Mouse (Mus musculus) neural tube, embryonic 13.5 days (tissue): Measurements from ENCODE around the gene Spaca9. TPM values are rescaled to one million over a fixed set of nuclear protein-coding genes. Genes with fewer than 3 reads are reported as not detected.
A peak's percentile ranks its signal among the peaks of the same experiment; 100 is the strongest.

Source experiments
- ATAC-seq: fragments of 200-750 bp; cut with Nextera tagmentation; 2 replicates; pipeline ENCODE4 v1.8.0; 2017; ENCODE audit warnings: low read depth, mild to moderate bottlenecking, moderate TSS enrichment, moderate library complexity
- H3K27ac ChIP-seq: fragments of 300-500 bp; sonication (generic); replicated peaks from 2 replicates; pipeline ENCODE4 v1.5.1; 2015; ENCODE audit warnings: moderate library complexity, mild to moderate bottlenecking, inconsistent platforms
- H3K27me3 ChIP-seq: fragments of 300-500 bp; sonication (generic); 2 replicates; pipeline ENCODE4 v1.6.1; 2015; ENCODE audit warnings: mild to moderate bottlenecking, inconsistent platforms
- H3K36me3 ChIP-seq: fragments of 300-500 bp; sonication (generic); 2 replicates; pipeline ENCODE4 v1.6.1; 2015; ENCODE audit warnings: mild to moderate bottlenecking, inconsistent platforms
- H3K4me1 ChIP-seq: fragments of 300-500 bp; sonication (generic); replicated peaks from 2 replicates; pipeline ENCODE4 v1.6.1; 2015; ENCODE audit warnings: inconsistent platforms
- H3K4me2 ChIP-seq: fragments of 300-500 bp; sonication (generic); 2 replicates; pipeline ENCODE4 v1.6.1; 2015; ENCODE audit warnings: inconsistent platforms, mild to moderate bottlenecking, moderate library complexity
- H3K4me3 ChIP-seq: fragments of 300-500 bp; sonication (generic); 2 replicates; pipeline ENCODE4 v1.5.1; 2015; ENCODE audit warnings: mild to moderate bottlenecking, inconsistent platforms
- H3K9ac ChIP-seq: fragments of 300-500 bp; sonication (generic); 2 replicates; pipeline ENCODE4 v1.6.1; 2015; ENCODE audit warnings: moderate library complexity, mild to moderate bottlenecking, inconsistent platforms
- H3K9me3 ChIP-seq: fragments of 300-500 bp; sonication (generic); 2 replicates; pipeline ENCODE4 v1.6.1; 2016; ENCODE audit warnings: inconsistent platforms
- WGBS: fragments of 180-500 bp; shearing (Covaris S2); methylation state at CpG from one replicate; pipeline ENCODE4 v1.1.7; 2015; 5-methylcytosine and 5-hydroxymethylcytosine counted together
- polyA plus RNA-seq: library from polyadenylated mRNA; unstranded; fragments of >200 nt; fragmentation: Nextera tagmentation; extraction: Ambion mirVana; gene quantifications from 2 replicates; pipeline ENCODE4 v1.2.1, GENCODE M21; 2015

Spaca9 gene
- polyA plus RNA-seq: 0.64 and 0.85 TPM in 2 replicates

DNA sequence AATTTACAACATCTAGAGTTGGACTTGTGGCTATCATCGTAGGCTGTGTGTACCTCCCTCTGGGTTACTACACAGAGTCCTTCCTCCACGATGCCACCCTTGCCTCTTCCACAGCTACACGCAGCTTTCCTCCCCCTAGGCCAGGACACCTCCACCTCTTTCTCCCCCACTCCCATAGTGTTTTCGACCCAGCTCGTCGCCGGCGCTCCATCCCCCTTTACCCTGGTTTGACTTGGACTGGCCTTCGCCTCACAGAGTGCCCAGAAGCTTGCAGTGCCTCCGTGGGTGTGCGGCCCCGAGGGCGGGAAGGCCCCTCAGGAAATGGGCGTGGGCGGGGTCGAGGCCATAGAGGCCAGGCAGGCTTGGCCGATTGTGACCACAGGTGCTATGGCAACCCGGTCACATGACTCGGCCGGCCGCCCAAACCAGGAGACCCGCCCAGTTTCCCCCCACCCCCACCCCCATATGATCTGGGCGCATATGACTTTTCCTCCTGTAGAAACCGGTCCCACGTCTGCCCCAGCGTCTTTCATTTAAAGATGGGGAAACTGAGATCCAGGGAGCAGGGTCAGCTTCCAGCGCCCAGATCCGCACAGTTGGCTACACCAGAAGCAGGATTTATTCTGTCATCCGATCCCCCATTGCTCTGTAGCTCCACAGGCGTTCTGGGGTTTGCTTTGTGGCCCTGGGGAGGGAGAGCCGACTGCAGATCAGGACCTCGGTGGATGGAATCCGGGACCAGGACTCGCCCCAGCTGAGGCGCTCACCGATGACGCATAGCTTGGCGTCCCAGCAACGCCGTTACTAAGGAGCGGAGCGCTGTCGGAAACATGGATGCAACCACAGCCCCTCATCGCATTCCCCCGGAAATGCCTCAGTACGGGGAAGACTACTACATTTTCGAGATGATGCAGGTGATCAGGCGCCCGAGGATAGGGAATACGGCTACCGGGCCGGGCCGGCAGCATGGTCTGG, at the start of gene Spaca9, which contains the start of gene Ak8:
Gene Spaca9 (minus strand): TSS at position 367 of the 975 bp plus-strand sequence.
Gene Ak8 (plus strand): TSS at position 804 of the 975 bp plus-strand sequence.
- Histone ChIP-seq H3K4me3 (peak within 1 kb of the TSS; percentile 54), H3K27me3 (peaks cover 11% of the 10 kb centered on the region; the same call in 1 of the 2 replicates), H3K4me2 (peak within 1 kb of the TSS; percentile 70), H3K9ac (peak within 1 kb of the TSS; percentile 76), H3K27ac (0 out of 2 replicates have a peak within 1 kb of the TSS, but pooled peaks have one; percentile 25), H3K9me3 (no peaks in the 10 kb centered on the region), H3K36me3 (no peaks in the 10 kb centered on the region), H3K4me1 (peaks cover 13% of the 10 kb centered on the region)
- ATAC-seq: peak; percentile 90
- WGBS: under 1% methylated on average over 53 of the region's 53 CpGs

DNA sequence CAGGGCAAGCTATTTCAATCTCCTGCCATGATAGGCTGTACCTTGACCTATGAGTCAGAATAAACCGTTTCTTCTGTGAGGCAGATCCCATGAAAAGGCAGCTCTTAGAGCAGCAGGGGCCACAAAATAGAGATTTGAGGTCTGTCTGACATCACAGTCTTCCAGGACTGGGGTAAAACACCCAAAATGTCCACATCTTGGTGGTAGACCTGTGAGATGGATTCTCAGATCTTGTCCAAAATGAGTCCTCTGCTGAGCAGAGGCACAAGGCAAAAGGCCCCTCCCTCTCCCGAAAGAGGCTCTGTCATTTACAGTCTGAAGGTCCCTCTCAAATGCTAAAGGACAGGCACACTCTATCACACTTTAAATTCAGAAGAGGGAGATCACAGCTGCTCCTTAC, 48.2 kb upstream of the Spaca9 start:
- ATAC-seq: no peak
- 82% methylated on average over 2 of the region's 2 CpGs for WGBS

DNA sequence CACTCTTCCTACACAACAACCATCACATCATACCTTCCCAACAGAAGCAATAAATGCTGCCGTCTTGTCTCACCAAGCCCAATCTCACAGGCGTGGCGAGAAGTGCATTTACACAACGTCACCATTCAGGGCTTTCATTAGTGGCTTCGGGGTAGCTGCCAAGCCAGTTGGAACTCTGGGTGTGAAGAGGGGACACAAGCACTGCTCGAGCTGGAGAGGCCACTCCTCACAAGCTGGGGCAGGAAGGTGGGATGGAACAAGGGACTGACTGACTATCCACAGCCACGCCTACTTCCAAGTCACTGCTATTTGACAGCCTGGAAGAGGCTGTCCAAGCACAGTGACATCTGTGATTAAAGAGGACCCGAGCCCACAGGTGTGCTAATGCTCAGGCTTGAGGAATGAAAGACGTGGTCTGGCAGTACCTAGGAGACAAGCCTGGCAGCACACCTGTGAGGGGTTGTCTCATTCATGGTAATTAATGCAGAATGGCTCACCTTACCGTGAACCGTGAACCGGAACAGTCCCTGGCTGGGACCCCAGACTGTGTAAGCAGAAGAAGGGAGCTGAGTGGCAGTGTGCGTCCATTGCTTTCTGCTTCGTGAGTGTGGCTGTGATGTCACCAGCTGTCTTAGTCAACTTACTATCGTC, 47.3 kb upstream of the Spaca9 start:
- 78% methylated on average over 15 of the region's 15 CpGs for WGBS
- H3K4me1 ChIP-seq: peaks cover 23% of the 10 kb centered on the region
- peaks cover 29% of the 10 kb centered on the region for H3K27me3 ChIP-seq
- no peaks in the 10 kb centered on the region for H3K9me3 ChIP-seq
- ATAC-seq: no peak
- no peak overlapping the region for H3K4me2 ChIP-seq
- H3K9ac ChIP-seq: no peak overlapping the region
- no peak overlapping the region for H3K4me3 ChIP-seq
- H3K27ac ChIP-seq: no peak overlapping the region
- H3K36me3 ChIP-seq: no peaks in the 10 kb centered on the region

More for the DNA sequence above, 48.2 kb upstream of the Spaca9 start:
- Histone ChIP-seq H3K27me3 (peaks cover 37% of the 10 kb centered on the region), H3K27ac (no peak overlapping the region), H3K9ac (no peak overlapping the region), H3K4me2 (no peak overlapping the region), H3K4me3 (no peak overlapping the region), H3K4me1 (peaks cover 32% of the 10 kb centered on the region), H3K36me3 (no peaks in the 10 kb centered on the region), H3K9me3 (no peaks in the 10 kb centered on the region)

DNA sequence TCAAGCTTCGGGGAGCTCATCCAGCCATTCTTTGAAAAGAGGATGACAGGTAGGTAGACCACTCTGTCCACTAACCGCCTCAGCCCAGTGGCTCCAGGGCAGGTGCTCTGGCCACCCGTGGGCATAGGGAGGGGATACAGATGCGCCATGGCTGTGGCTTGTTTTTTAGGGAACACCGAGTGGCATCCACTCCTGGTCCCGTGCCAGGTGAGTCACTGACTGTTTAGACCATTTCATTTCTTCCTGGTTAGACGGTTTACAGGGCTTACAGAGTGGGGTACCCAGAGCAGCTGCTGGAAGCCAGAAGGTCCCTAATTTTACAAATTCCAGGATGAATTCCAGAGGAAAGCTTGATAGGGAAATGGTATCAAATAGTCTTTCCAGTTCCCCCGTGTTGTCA, 43.2 kb upstream of the Spaca9 start:
- H3K4me3 ChIP-seq: no peak overlapping the region
- peaks cover 18% of the 10 kb centered on the region; the same call in 1 of the 2 replicates for H3K27me3 ChIP-seq
- H3K27ac ChIP-seq: no peak overlapping the region
- ATAC-seq: no peak
- no peaks in the 10 kb centered on the region for H3K36me3 ChIP-seq
- peaks cover 3% of the 10 kb centered on the region; the same call in 1 of the 2 replicates for H3K4me1 ChIP-seq
- H3K9me3 ChIP-seq: no peaks in the 10 kb centered on the region
- WGBS: 79% methylated on average over 8 of the region's 8 CpGs
- no peak overlapping the region for H3K9ac ChIP-seq
- no peak overlapping the region for H3K4me2 ChIP-seq

DNA sequence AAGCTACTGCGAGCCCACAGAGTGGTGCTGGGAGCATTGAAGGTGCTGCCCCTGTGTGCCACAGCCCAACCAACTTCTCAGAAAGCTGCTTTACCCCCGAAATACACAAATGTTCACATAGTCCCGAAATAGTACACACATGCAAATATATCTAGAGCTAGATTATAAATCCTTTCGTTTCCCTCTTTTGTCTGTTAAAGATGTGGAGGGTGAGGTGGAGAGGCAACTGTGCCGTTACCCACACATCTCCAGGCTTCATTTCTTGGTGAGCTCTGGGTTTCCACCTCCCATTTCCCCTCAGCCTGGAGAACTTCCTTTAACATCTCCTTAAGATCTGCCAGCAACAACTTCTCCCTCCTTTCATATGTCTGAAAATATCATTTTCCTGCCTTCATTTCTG, 40.6 kb upstream of the Spaca9 start:
- no peak overlapping the region for H3K9ac ChIP-seq
- no peak overlapping the region for H3K4me3 ChIP-seq
- no peaks in the 10 kb centered on the region for H3K36me3 ChIP-seq
- peaks cover 15% of the 10 kb centered on the region for H3K4me1 ChIP-seq
- peaks cover 18% of the 10 kb centered on the region; the same call in 1 of the 2 replicates for H3K27me3 ChIP-seq
- H3K27ac ChIP-seq: no peak overlapping the region
- H3K9me3 ChIP-seq: no peaks in the 10 kb centered on the region
- WGBS: 86% methylated on average over 5 of the region's 5 CpGs
- no peak for ATAC-seq
- no peak overlapping the region for H3K4me2 ChIP-seq

DNA sequence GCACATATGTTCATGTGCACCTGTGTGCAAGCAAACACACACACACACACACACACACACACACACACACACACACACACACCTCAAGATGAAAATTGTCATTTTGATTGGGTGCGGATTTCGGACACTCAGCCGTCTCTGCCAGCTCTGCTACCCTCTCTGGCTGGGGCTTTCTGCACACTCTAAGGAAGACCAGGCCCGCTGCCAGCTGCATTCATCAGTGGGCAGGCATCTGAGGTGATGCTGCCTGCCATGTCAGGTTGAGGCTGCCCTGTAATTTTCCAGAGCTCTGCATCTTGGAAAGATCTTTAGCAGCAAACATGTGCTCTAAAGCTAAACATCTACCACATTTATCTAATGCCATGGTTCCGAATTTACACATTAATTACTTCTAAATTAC, 37.6 kb upstream of the Spaca9 start:
- no peak overlapping the region for H3K4me3 ChIP-seq
- peaks cover 15% of the 10 kb centered on the region for H3K4me1 ChIP-seq
- H3K27me3 ChIP-seq: peaks cover 22% of the 10 kb centered on the region; the same call in 1 of the 2 replicates
- H3K9me3 ChIP-seq: no peaks in the 10 kb centered on the region
- H3K9ac ChIP-seq: no peak overlapping the region
- H3K27ac ChIP-seq: no peak overlapping the region
- WGBS: 70% methylated on average over 5 of the region's 5 CpGs
- ATAC-seq: 0 out of 2 replicates have a peak, but pooled peaks have one; percentile 40
- H3K4me2 ChIP-seq: no peak overlapping the region
- no peaks in the 10 kb centered on the region for H3K36me3 ChIP-seq

DNA sequence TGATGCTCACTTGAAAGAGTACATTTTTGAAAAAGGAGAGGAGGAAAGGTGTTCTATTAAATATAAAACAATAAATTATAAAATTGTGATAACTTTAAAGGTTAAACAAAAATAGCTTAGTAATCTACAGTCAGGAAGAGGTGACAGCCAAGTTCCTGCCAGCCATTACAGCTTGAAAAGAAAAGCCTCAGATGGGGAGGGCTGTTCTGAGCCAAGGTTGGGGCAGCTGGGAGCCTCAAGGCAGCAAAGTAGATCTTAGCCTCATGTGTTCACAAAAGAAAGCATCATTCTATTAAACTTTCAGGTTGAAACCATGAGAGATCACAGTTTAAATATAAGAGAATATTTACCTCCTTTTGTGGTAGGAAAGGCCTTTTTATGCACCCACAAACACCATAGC, 31.1 kb upstream of the Spaca9 start:
- Histone ChIP-seq H3K4me1 (peaks cover 19% of the 10 kb centered on the region), H3K4me3 (no peak overlapping the region), H3K36me3 (no peaks in the 10 kb centered on the region), H3K9ac (no peak overlapping the region), H3K4me2 (no peak overlapping the region), H3K27me3 (peaks cover 7% of the 10 kb centered on the region; the same call in 1 of the 2 replicates), H3K9me3 (no peaks in the 10 kb centered on the region), H3K27ac (no peak overlapping the region)
- no peak for ATAC-seq

DNA sequence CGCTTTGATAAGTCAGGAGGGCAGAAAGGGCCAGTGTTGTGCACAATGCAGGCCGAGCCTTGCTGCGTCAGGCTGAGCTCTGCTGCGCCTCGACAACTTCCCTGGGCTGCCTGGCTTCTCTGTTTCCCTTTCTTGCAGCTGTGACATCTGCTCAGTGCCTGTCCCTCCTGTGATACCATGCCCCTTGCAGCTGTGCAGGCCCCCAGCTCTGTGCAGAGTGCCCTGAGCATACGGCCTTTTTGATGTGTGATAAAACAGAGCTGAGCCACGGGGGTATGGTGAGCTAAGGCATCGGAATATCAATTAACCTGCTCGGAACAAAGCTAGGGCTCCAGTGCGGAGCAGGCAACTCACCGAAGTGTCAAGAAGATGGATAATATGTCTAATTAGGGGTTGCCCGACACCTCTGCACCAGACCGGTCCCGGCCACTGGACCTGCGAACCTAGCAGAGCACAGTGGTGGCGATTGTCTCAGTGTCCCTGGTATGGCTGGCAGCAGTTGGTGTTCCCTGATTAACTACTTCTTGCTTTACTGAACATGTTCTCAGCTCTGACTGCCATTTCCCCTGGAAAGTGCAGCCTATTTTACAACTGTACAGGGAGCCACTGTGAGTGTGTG, 28.4 kb upstream of the Spaca9 start:
- peak overlapping the region; percentile 49; the same call in 1 of the 2 replicates for H3K9ac ChIP-seq
- no peak overlapping the region for H3K4me2 ChIP-seq
- peaks cover 23% of the 10 kb centered on the region for H3K4me1 ChIP-seq
- ATAC-seq: peak; percentile 72
- no peaks in the 10 kb centered on the region for H3K9me3 ChIP-seq
- H3K4me3 ChIP-seq: no peak overlapping the region
- H3K36me3 ChIP-seq: no peaks in the 10 kb centered on the region
- H3K27ac ChIP-seq: peak overlapping the region; percentile 43
- H3K27me3 ChIP-seq: peaks cover 7% of the 10 kb centered on the region; the same call in 1 of the 2 replicates
- WGBS: 8% methylated on average over 16 of the region's 16 CpGs

DNA sequence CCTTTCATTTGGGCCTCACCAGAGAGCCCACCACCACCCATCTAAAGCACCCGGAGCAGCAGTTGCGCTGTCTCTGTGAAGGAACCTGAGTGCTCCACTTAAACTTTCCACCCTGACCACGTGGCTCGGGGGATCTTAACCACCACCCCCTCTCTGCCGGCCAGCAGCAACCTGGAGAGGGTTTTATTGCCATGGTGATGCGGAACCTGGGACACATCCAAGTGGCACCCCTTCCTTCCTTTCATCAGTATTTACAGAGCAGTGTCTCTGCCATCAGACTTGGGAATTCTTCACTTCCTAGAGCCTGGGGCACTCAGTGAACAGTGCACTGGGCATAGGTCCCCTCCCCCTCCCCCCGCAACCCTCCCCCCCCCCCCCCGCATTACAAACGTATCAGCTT, 24.4 kb upstream of the Spaca9 start:
- H3K27ac ChIP-seq: no peak overlapping the region
- H3K4me1 ChIP-seq: peaks cover 30% of the 10 kb centered on the region
- peaks cover 7% of the 10 kb centered on the region; the same call in 1 of the 2 replicates for H3K27me3 ChIP-seq
- H3K9ac ChIP-seq: no peak overlapping the region
- ATAC-seq: peak; percentile 48; the same call in 1 of the 2 replicates
- H3K4me2 ChIP-seq: no peak overlapping the region
- whole genome bisulfite sequencing: 71% methylated on average over 9 of the region's 9 CpGs
- no peaks in the 10 kb centered on the region for H3K36me3 ChIP-seq
- H3K9me3 ChIP-seq: no peaks in the 10 kb centered on the region
- no peak overlapping the region for H3K4me3 ChIP-seq

DNA sequence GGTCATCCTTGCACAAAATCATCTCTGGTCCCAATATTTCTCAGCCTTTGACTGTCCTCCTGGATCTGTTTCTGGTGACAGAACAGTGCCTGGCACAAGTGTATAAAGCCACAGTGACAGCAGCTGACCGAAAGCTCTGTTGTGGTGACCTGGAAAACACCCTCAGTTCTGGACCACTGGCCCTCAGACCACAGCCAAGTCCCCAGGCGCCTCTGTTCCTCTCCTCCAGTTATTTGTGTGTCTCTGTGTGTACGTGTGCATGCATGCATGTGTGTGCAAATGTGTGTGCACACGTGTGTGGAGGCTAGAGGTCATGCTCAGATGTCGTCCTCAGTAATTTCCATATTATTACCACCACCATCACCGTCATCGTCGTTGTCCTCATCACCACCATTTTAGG, 22.9 kb upstream of the Spaca9 start:
- Histone ChIP-seq H3K9ac (no peak overlapping the region), H3K27ac (no peak overlapping the region), H3K4me3 (no peak overlapping the region), H3K27me3 (peaks cover 7% of the 10 kb centered on the region; the same call in 1 of the 2 replicates), H3K4me2 (no peak overlapping the region), H3K4me1 (peaks cover 18% of the 10 kb centered on the region), H3K9me3 (no peaks in the 10 kb centered on the region), H3K36me3 (no peaks in the 10 kb centered on the region)
- no peak for ATAC-seq
- 90% methylated on average over 8 of the region's 8 CpGs for WGBS

DNA sequence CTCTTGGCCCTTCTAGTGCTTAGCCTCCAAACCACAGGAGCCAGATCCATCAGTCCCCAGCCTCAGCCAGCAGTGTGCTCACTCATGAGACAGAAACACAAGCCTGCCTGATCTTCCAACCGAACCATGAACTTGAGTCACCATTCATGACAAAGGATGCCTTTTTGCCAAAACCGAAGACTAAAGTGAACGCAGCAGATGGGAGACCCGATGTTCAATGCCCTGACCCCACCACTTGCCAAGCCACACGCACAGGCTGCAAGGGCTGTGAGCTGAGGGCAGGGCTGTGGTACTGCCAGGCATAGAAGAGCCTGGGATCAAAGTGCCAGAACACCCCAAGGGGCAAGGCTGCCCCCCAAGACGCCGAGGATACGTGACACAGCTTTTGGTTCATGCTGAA, 13.5 kb upstream of the Spaca9 start:
- Histone ChIP-seq H3K27ac (no peak overlapping the region), H3K9ac (no peak overlapping the region), H3K27me3 (no peaks in the 10 kb centered on the region), H3K4me2 (no peak overlapping the region), H3K36me3 (no peaks in the 10 kb centered on the region), H3K4me1 (peaks cover 6% of the 10 kb centered on the region; the same call in 1 of the 2 replicates), H3K4me3 (no peak overlapping the region), H3K9me3 (no peaks in the 10 kb centered on the region)
- ATAC-seq: no peak
- 81% methylated on average over 8 of the region's 8 CpGs for WGBS
